Mouse (Mus musculus) olfactory bulb, adult 2 months (tissue): Measurements from ENCODE around the gene Commd8.

Source experiments
- CTCF ChIP-seq: fragments of 200-500 bp; IDR thresholded peaks from 2 replicates; pipeline ENCODE4 v1.5.1; 2012; ENCODE audit warnings: low read depth, mild to moderate bottlenecking, low read length, moderate library complexity; ENCODE audit not compliant: insufficient read depth
- POLR2A ChIP-seq: fragments of 200-500 bp; IDR thresholded peaks from 2 replicates; pipeline ENCODE4 v1.6.1; 2012; ENCODE audit warnings: mild to moderate bottlenecking, low read depth, low read length, moderate library complexity; ENCODE audit not compliant: insufficient read depth

- TF ChIP-seq POLR2A (no peak), CTCF (no peak)
Observed at GRCm38 (mm10) chr5:72211741-72212140, 43.8 kb upstream of the Commd8 start.
